Mouse (Mus musculus) MEL (cell line): Measurements from ENCODE around the gene Slc29a1. TPM values are rescaled to one million over a fixed set of nuclear protein-coding genes. Genes with fewer than 3 reads are reported as not detected.

Source experiments
- DNase-seq: peaks from one replicate; pipeline ENCODE4 v3.0.0; 2011; ENCODE audit warnings: low read depth, low spot score
- H3K27ac ChIP-seq: 2 replicates; pipeline ENCODE4 v1.5.1; 2012; ENCODE audit warnings: low read depth, mild to moderate bottlenecking, control low read depth, low read length, moderate library complexity; ENCODE audit not compliant: control insufficient read depth
- H3K27me3 ChIP-seq, 2 experiments: fragments of 150-350 bp in 1 of 2; sonication (generic) in 1 of 2; 2 replicates each; pipeline ENCODE4 v1.6.1; 2012; ENCODE audit warnings: low read length in 2 of 2, mild to moderate bottlenecking in 2 of 2, improper control_type of control experiment in 1 of 2, moderate library complexity in 1 of 2; ENCODE audit not compliant: insufficient read depth in 2 of 2, control insufficient read depth in 1 of 2
- H3K36me3 ChIP-seq, 2 experiments: 2 replicates each; pipeline ENCODE4 v1.6.1; 2012 to 2014; ENCODE audit warnings: low read length in 2 of 2, improper control_type of control experiment in 1 of 2, inconsistent platforms in 1 of 2, mild to moderate bottlenecking in 1 of 2; ENCODE audit not compliant: insufficient read depth in 2 of 2, control insufficient read depth in 1 of 2
- H3K4me1 ChIP-seq, 2 experiments: fragments of 150-350 bp in 1 of 2; sonication (generic) in 1 of 2; 2 replicates each; pipeline ENCODE4 v1.6.1; 2012; ENCODE audit warnings: low read length in 2 of 2, improper control_type of control experiment in 1 of 2, mild to moderate bottlenecking in 1 of 2; ENCODE audit not compliant: insufficient read depth in 2 of 2, control insufficient read depth in 1 of 2
- H3K4me3 ChIP-seq, 2 experiments: fragments of 150-350 bp in 1 of 2; sonication (generic) in 1 of 2; 2 replicates each; pipeline ENCODE4 v1.5.1; 2012; ENCODE audit warnings: low read depth in 2 of 2, low read length in 2 of 2, mild to moderate bottlenecking in 2 of 2, moderate library complexity in 2 of 2, control low read depth in 1 of 2, improper control_type of control experiment in 1 of 2; ENCODE audit not compliant: control insufficient read depth in 1 of 2, insufficient read depth in 1 of 2
- H3K79me2 ChIP-seq: 2 replicates; pipeline ENCODE4 v1.6.1; 2012; ENCODE audit warnings: mild to moderate bottlenecking, low read length, moderate library complexity; ENCODE audit not compliant: control insufficient read depth, poor library complexity, insufficient read depth
- H3K9ac ChIP-seq: 2 replicates; pipeline ENCODE4 v1.6.1; 2012; ENCODE audit warnings: low read depth, mild to moderate bottlenecking, control low read depth, low read length, moderate library complexity; ENCODE audit not compliant: control insufficient read depth, poor library complexity, severe bottlenecking
- H3K9me3 ChIP-seq: fragments of 150-350 bp; sonication (generic); replicated peaks from 2 replicates; pipeline ENCODE4 v1.6.1; 2012; ENCODE audit warnings: mild to moderate bottlenecking, low read length, improper control_type of control experiment, moderate library complexity; ENCODE audit not compliant: insufficient read depth
- BHLHE40 ChIP-seq: IDR thresholded peaks from 2 replicates; pipeline ENCODE4 v1.6.1; 2012; ENCODE audit warnings: low read depth, mild to moderate bottlenecking, inconsistent platforms, low read length, improper control_type of control experiment, borderline replicate concordance
- CHD1 ChIP-seq: IDR thresholded peaks from 2 replicates; pipeline ENCODE4 v1.6.1; 2012; ENCODE audit warnings: low read depth, mild to moderate bottlenecking, inconsistent platforms, low read length, improper control_type of control experiment
- CHD2 ChIP-seq: IDR thresholded peaks from 2 replicates; pipeline ENCODE4 v1.6.1; 2011; ENCODE audit warnings: low read length, improper control_type of control experiment
- CTCF ChIP-seq, 3 experiments: IDR thresholded peaks in 2 of 3; conservative IDR thresholded peaks in 1 of 3; 2 replicates each; pipeline ENCODE4 v1.5.1; 2011 to 2012; ENCODE audit warnings: low read length in 3 of 3, low read depth in 2 of 3, mild to moderate bottlenecking in 2 of 3, improper control_type of control experiment in 1 of 3, inconsistent platforms in 1 of 3, mixed read lengths in 1 of 3, moderate library complexity in 1 of 3; ENCODE audit not compliant: control insufficient read depth in 1 of 3, insufficient read depth in 1 of 3, poor library complexity in 1 of 3, severe bottlenecking in 1 of 3
- GATA1 ChIP-seq: IDR thresholded peaks from 2 replicates; pipeline ENCODE4 v1.6.1; 2011; ENCODE audit warnings: low read depth, low read length, improper control_type of control experiment
- HCFC1 ChIP-seq: IDR thresholded peaks from 2 replicates; pipeline ENCODE4 v1.6.1; 2012; ENCODE audit warnings: low read depth, mild to moderate bottlenecking, inconsistent platforms, low read length, improper control_type of control experiment, moderate library complexity
- JUND ChIP-seq: IDR thresholded peaks from 2 replicates; pipeline ENCODE4 v1.6.1; 2011; ENCODE audit warnings: low read depth, mild to moderate bottlenecking, improper control_type of control experiment, low read length
- MAFK ChIP-seq: IDR thresholded peaks from 2 replicates; pipeline ENCODE4 v1.6.1; 2011; ENCODE audit warnings: low read depth, mild to moderate bottlenecking, low read length, improper control_type of control experiment, borderline replicate concordance
- MXI1 ChIP-seq: IDR thresholded peaks from 2 replicates; pipeline ENCODE4 v1.6.1; 2011; ENCODE audit warnings: mild to moderate bottlenecking, low read depth, low read length, improper control_type of control experiment
- MYB ChIP-seq: IDR thresholded peaks from 2 replicates; pipeline ENCODE4 v1.6.1; 2011; ENCODE audit warnings: mild to moderate bottlenecking, low read depth, low read length, improper control_type of control experiment
- MYC ChIP-seq: IDR thresholded peaks from 2 replicates; pipeline ENCODE4 v1.6.1; 2011; ENCODE audit warnings: low read depth, mild to moderate bottlenecking, low read length, improper control_type of control experiment, moderate library complexity
- NELFE ChIP-seq: IDR thresholded peaks from 2 replicates; pipeline ENCODE4 v1.6.1; 2011; ENCODE audit warnings: low read depth, low read length, improper control_type of control experiment
- NRF1 ChIP-seq: IDR thresholded peaks from 2 replicates; pipeline ENCODE4 v1.6.1; 2014; ENCODE audit warnings: low read depth, mild to moderate bottlenecking, inconsistent platforms, low read length, improper control_type of control experiment, moderate library complexity; ENCODE audit not compliant: poor library complexity, insufficient read depth, severe bottlenecking
- RAD21 ChIP-seq: IDR thresholded peaks from 2 replicates; pipeline ENCODE4 v1.6.1; 2011; ENCODE audit warnings: mild to moderate bottlenecking, low read depth, low read length, improper control_type of control experiment
- SIN3A ChIP-seq: IDR thresholded peaks from 2 replicates; pipeline ENCODE4 v1.6.1; 2012; ENCODE audit warnings: low read length, improper control_type of control experiment, inconsistent platforms
- TBP ChIP-seq: IDR thresholded peaks from 2 replicates; pipeline ENCODE4 v1.8.0; 2011; ENCODE audit warnings: low read depth, low read length, improper control_type of control experiment
- TCF12 ChIP-seq: IDR thresholded peaks from 2 replicates; pipeline ENCODE4 v1.6.1; 2014; ENCODE audit warnings: low read depth, mild to moderate bottlenecking, inconsistent platforms, low read length, improper control_type of control experiment, moderate library complexity
- USF2 ChIP-seq, 2 experiments: IDR thresholded peaks; 2 replicates each; pipeline ENCODE4 v1.6.1; 2011 to 2012; ENCODE audit warnings: improper control_type of control experiment in 2 of 2, low read length in 2 of 2, borderline replicate concordance in 1 of 2, inconsistent platforms in 1 of 2, low read depth in 1 of 2, mild to moderate bottlenecking in 1 of 2; ENCODE audit not compliant: insufficient read depth in 1 of 2
- ZKSCAN1 ChIP-seq: IDR thresholded peaks from 2 replicates; pipeline ENCODE4 v1.6.1; 2012; ENCODE audit warnings: low read depth, mild to moderate bottlenecking, inconsistent platforms, low read length, improper control_type of control experiment, moderate library complexity
- ZNF384 ChIP-seq: IDR thresholded peaks from 2 replicates; pipeline ENCODE4 v1.6.1; 2012; ENCODE audit warnings: low read depth, mild to moderate bottlenecking, inconsistent platforms, low read length, improper control_type of control experiment
- polyA plus RNA-seq, 2 experiments: library from polyadenylated mRNA; stranded (reverse) in 1 of 2; unstranded in 1 of 2; fragments of >175 nt in 1 of 2; fragments of >200 nt in 1 of 2; gene quantifications; 2 replicates each; pipeline versions ENCODE4 v1.2.1 to v1.2.4; 2012; ENCODE audit warnings: low replicate concordance in 2 of 2, low read depth in 1 of 2; ENCODE audit not compliant: insufficient read length in 2 of 2, insufficient read depth in 1 of 2, missing spikeins in 1 of 2
- total RNA-seq: library from RNA; depleted of rRNA; stranded (reverse); fragments of 300-350 nt; gene quantifications from 2 replicates; pipeline ENCODE4 v1.2.3, GENCODE M21; 2012

Slc29a1 gene
- total and polyA plus RNA-seq, 3 experiments = 238 to 341 TPM; not detected in 1

- TF ChIP-seq ZKSCAN1 = no peak
- TF ChIP-seq ZNF384 = 0 out of 2 replicates have a peak, but pooled peaks have one; percentile 19
Measured at GRCm38 (mm10) chr17:45593479-45593878, 5.9 kb downstream of the Slc29a1 start (continued).

GRCm38 (mm10) chr17:45592606-45593431 is 6.6 kb downstream of the Slc29a1 start:
- no peaks in the 10 kb centered on the region for H3K27me3 ChIP-seq
- peaks cover 15 to 35% of the 10 kb centered on the region in 2 experiments for H3K4me1 ChIP-seq
- H3K36me3 ChIP-seq = peaks cover 8 to 25% of the 10 kb centered on the region in 2 experiments; a peak in 3 of 4 replicates
- TF ChIP-seq MYB (no peak), BHLHE40 (no peak), HCFC1 (0 out of 2 replicates have a peak, but pooled peaks have one; percentile 33), NRF1 (no peak), GATA1 (no peak), JUND (no peak), MAFK (no peak), ZKSCAN1 (no peak), TBP (no peak), MYC (0 out of 2 replicates have a peak, but pooled peaks have one; percentile 32), CTCF (IDR thresholded peaks at IDR 0.05 in 2 of 3, conservative IDR thresholded peaks at IDR 0.05 in 1 of 3; ENCODE audit: control insufficient read depth in 1 of 3, insufficient read depth in 1 of 3, low read depth in 2 of 3, low read length in 3 of 3, poor library complexity in 1 of 3, severe bottlenecking in 1 of 3) (no peak), ZNF384 (no peak), CHD1 (peak; percentile 65; the same call in 1 of the 2 replicates), SIN3A (no peak; the same call in 1 of the 2 replicates), TCF12 (no peak), MXI1 (peak; percentile 75), USF2 (IDR thresholded peaks at IDR 0.05; ENCODE audit: borderline replicate concordance in 1 of 2, insufficient read depth in 1 of 2, low read depth in 1 of 2, low read length in 2 of 2) (no peak), NELFE (no peak), RAD21 (no peak), CHD2 (no peak)
- no peaks in the 10 kb centered on the region for H3K9me3 ChIP-seq
- peaks cover 41% of the 10 kb centered on the region for H3K79me2 ChIP-seq
- H3K4me3 ChIP-seq = peak overlapping the region; percentile 60 to 80
- H3K9ac ChIP-seq = peak overlapping the region; percentile 80
- peak overlapping the region; percentile 64 for H3K27ac ChIP-seq
- peak; percentile 66 for DNase-seq
